Mouse (Mus musculus) brain, embryonic 14.5 days (tissue): Measurements from ENCODE around the gene Sufu.

Source experiments
- CTCF ChIP-seq: fragments of 200-500 bp; IDR thresholded peaks from 2 replicates; pipeline ENCODE4 v1.5.1; 2012; ENCODE audit warnings: inconsistent platforms, mild to moderate bottlenecking, moderate library complexity, borderline replicate concordance; ENCODE audit not compliant: insufficient read depth, insufficient read length; ENCODE audit errors: extremely low read depth
- POLR2A ChIP-seq: fragments of 200-500 bp; IDR thresholded peaks from 2 replicates; pipeline ENCODE4 v1.6.1; 2012; ENCODE audit warnings: mild to moderate bottlenecking, inconsistent platforms, borderline replicate concordance; ENCODE audit not compliant: poor library complexity, insufficient read depth, insufficient read length, severe bottlenecking; ENCODE audit errors: extremely low read depth

DNA sequence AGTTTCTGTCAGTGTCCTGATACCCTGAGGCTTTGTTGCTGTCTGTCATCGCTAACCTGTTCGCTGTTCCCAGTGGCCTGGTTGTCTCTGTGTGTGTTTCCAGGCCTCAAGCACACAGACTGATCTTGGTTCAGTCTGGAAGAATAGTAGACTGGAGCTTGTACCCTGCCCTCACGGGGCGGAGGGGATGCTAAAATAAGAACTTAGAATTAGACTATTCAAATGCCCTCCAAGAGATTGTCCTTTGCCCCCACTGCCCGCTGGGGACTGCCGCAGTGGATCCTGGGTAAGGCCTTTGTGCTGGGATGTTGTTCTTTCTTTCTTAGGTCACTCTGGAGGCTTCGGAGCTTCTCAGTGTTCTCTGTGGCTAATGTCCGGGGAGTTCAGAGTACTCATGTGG lies 28.6 kb downstream of the Sufu start:
- TF ChIP-seq CTCF (no peak), POLR2A (no peak)
